Mouse (Mus musculus): ENCODE results near the gene Fchsd2. TPM values are rescaled to one million over a fixed set of nuclear protein-coding genes. Genes with fewer than 3 reads are reported as not detected.

The Fchsd2 gene
- 124 TPM for polyA plus RNA-seq (2014; fragmentation: Illumina TruSeq; extraction: RNeasy Lipid Tissue Mini Kit (QIAGEN cat#74804))

GRCm38 (mm10) chr7:101092618-101093017 lies at the start of gene Fchsd2:
Gene Fchsd2 (plus strand): TSS chr7:101092863.

GRCm38 (mm10) chr7:101301881-101302456 lies 209.3 kb downstream of the Fchsd2 start, which contains the start of gene Atg16l2:
Gene Atg16l2 (minus strand): TSS chr7:101302251.

GRCm38 (mm10) chr7:101317014-101317413 lies 224.4 kb downstream of the Fchsd2 start, which contains the start of gene Stard10:
Gene Stard10 (plus strand): TSS chr7:101317086.

Other genes with a start within 250 kb of the Fchsd2 start
- gene Relt, start 229.4 kb upstream of the Fchsd2 start, polyA plus RNA-seq (2014; fragmentation: Illumina TruSeq; extraction: RNeasy Lipid Tissue Mini Kit (QIAGEN cat#74804)) = not detected
- 3.6 TPM for gene Arhgef17, start 160.8 kb upstream of the Fchsd2 start, polyA plus RNA-seq (2014; fragmentation: Illumina TruSeq; extraction: RNeasy Lipid Tissue Mini Kit (QIAGEN cat#74804))
- gene P2ry6, start 118.2 kb upstream of the Fchsd2 start, polyA plus RNA-seq (2014; fragmentation: Illumina TruSeq; extraction: RNeasy Lipid Tissue Mini Kit (QIAGEN cat#74804)) = 2.1 TPM
- gene P2ry2, start 80.0 kb upstream of the Fchsd2 start, polyA plus RNA-seq (2014; fragmentation: Illumina TruSeq; extraction: RNeasy Lipid Tissue Mini Kit (QIAGEN cat#74804)) = 0.31 TPM
- gene Atg16l2, start 209.4 kb downstream of the Fchsd2 start, polyA plus RNA-seq (2014; fragmentation: Illumina TruSeq; extraction: RNeasy Lipid Tissue Mini Kit (QIAGEN cat#74804)) = 1.7 TPM
- 0.63 TPM for gene Stard10, start 224.2 kb downstream of the Fchsd2 start, polyA plus RNA-seq (2014; fragmentation: Illumina TruSeq; extraction: RNeasy Lipid Tissue Mini Kit (QIAGEN cat#74804))

Measured in ovary, adult 10 weeks (tissue).